Mouse (Mus musculus) spleen, adult 2 months (tissue): ENCODE measurements around the gene Vmn1r18. TPM values are rescaled to one million over a fixed set of nuclear protein-coding genes. Genes with fewer than 3 reads are reported as not detected.

Experiments used
- DNase-seq, 2 experiments: peaks; one replicate each; pipeline versions ENCODE4 v3.0.0 to v3.0.0-alpha.2; 2012 to 2021; ENCODE audit warnings: low spot score in 2 of 2, low read depth in 1 of 2
- H3K27ac ChIP-seq: fragments of 200-500 bp; 2 replicates; pipeline ENCODE4 v1.5.1; 2012; ENCODE audit warnings: low read length, inconsistent platforms; ENCODE audit not compliant: insufficient read depth
- H3K27me3 ChIP-seq: fragments of 200-500 bp; 2 replicates; pipeline ENCODE4 v1.6.1; 2012; ENCODE audit warnings: mild to moderate bottlenecking, moderate library complexity, low read length, inconsistent platforms; ENCODE audit not compliant: control insufficient read depth, insufficient read depth
- H3K36me3 ChIP-seq: fragments of 200-500 bp; 2 replicates; pipeline ENCODE4 v1.6.1; 2012; ENCODE audit warnings: mild to moderate bottlenecking, low read length, inconsistent platforms; ENCODE audit not compliant: control insufficient read depth, insufficient read depth
- H3K4me1 ChIP-seq: fragments of 200-500 bp; 2 replicates; pipeline ENCODE4 v1.6.1; 2011; ENCODE audit warnings: inconsistent platforms; ENCODE audit not compliant: control insufficient read depth, insufficient read depth, insufficient read length
- H3K4me3 ChIP-seq: fragments of 200-500 bp; 2 replicates; pipeline ENCODE4 v1.5.1; 2011; ENCODE audit warnings: mild to moderate bottlenecking, inconsistent platforms; ENCODE audit not compliant: insufficient read depth, insufficient read length; ENCODE audit errors: extremely low read depth
- CTCF ChIP-seq: fragments of 200-500 bp; IDR thresholded peaks from 2 replicates; pipeline ENCODE4 v1.5.1; 2011; ENCODE audit warnings: mild to moderate bottlenecking, inconsistent platforms; ENCODE audit not compliant: insufficient read depth, insufficient read length, insufficient replicate concordance; ENCODE audit errors: extremely low read depth
- POLR2A ChIP-seq: fragments of 200-500 bp; IDR thresholded peaks from 2 replicates; pipeline ENCODE4 v1.6.1; 2011; ENCODE audit warnings: low read depth, low read length, inconsistent platforms
- WGBS: fragments of 180-500 bp; shearing (Covaris S2); methylation state at CpG from one replicate; pipeline ENCODE4 v1.1.7; 2018; 5-methylcytosine and 5-hydroxymethylcytosine counted together
- polyA plus RNA-seq: library from polyadenylated mRNA; depleted of rRNA; stranded (reverse); fragments of >200 nt; gene quantifications from 2 replicates; pipeline ENCODE4 v1.2.3, GENCODE M21; 2012; rRNA removed

The Vmn1r18 gene
- polyA plus RNA-seq, 1 experiment, result not detected

DNA sequence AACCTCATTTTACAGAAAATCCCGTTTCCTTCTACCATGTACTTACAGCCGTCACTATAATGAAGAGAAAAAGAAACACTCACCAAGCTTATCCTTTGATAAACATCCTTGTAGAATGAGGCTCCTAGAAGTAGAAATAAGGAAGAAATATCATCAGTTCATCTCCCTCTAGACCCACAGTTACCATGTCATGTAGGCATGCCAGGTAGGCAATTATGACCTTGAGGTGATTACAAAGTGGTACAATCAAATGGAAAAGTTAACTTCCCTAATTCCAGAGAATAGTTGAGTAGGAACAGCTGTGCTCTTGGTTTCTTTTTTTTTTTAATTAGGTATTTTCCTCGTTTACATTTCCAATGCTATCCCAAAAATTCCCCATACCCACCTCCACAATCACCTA, 66.2 kb downstream of the Vmn1r18 start, which contains the start of gene Vmn1r16:
Gene Vmn1r16, minus strand, starts transcription at position 101 of the 400 bp plus-strand sequence.
- H3K4me3 ChIP-seq, result no peak within 1 kb of the TSS
- H3K36me3 ChIP-seq, result no peaks in the 10 kb centered on the region
- no peaks in the 10 kb centered on the region for H3K27me3 ChIP-seq
- no peak for DNase-seq
- H3K4me1 ChIP-seq, result no peaks in the 10 kb centered on the region
- no peak for TF ChIP-seq POLR2A
- no peak for TF ChIP-seq CTCF
- WGBS, result 77% methylated on average over 3 of the region's 3 CpGs
- H3K27ac ChIP-seq, result no peak within 1 kb of the TSS

Other genes with a start within 250 kb of the Vmn1r18 start
- not detected in 2 replicates for gene Vmn1r12, start 238.9 kb downstream of the Vmn1r18 start, polyA plus RNA-seq
- gene Vmn1r13, start 192.5 kb downstream of the Vmn1r18 start, polyA plus RNA-seq, result not detected in 2 replicates
- gene Vmn1r14, start 164.1 kb downstream of the Vmn1r18 start, polyA plus RNA-seq, result not detected in 2 replicates
- gene Vmn1r15, start 137.8 kb downstream of the Vmn1r18 start, polyA plus RNA-seq, result not detected in 2 replicates
- not detected in 2 replicates for gene Vmn1r16, start 66.3 kb downstream of the Vmn1r18 start, polyA plus RNA-seq
- gene Vmn1r17, start 32.1 kb downstream of the Vmn1r18 start, polyA plus RNA-seq, result not detected in 2 replicates
- gene Vmn1r19, start 8.0 kb upstream of the Vmn1r18 start, polyA plus RNA-seq, result not detected in 2 replicates
- gene Vmn1r20, start 33.1 kb upstream of the Vmn1r18 start, polyA plus RNA-seq, result not detected in 2 replicates
- 1.4 and 1.7 TPM in 2 replicates for gene Ppm1k, start 139.7 kb upstream of the Vmn1r18 start, polyA plus RNA-seq
- gene Herc6, start 185.2 kb upstream of the Vmn1r18 start, polyA plus RNA-seq, result 14.1 and 14.4 TPM in 2 replicates